Mouse (Mus musculus): ENCODE data around the gene Gna13. TPM values are rescaled to one million over a fixed set of nuclear protein-coding genes. Genes with fewer than 3 reads are reported as not detected.
"Not testable (repeated sequence)": the region's sequence is repeated elsewhere in the genome, so short reads cannot be mapped to it uniquely, and the experiment has no call there.

Gene Gna13
- polyA plus RNA-seq, 1 experiment, result 24.1 TPM

GRCm38 (mm10) chr11:109335890-109336289 is 26.7 kb upstream of the Gna13 start:
- Histone ChIP-seq H3ac (ENCODE audit: control insufficient read depth, insufficient read length) (no peak overlapping the region), H3K27me3 (ENCODE audit: control insufficient read depth, insufficient read depth, insufficient read length) (no peaks in the 10 kb centered on the region), H3K4me2 (ENCODE audit: low read depth) (no peak overlapping the region), H3K36me3 (ENCODE audit: control insufficient read depth, insufficient read depth) (no peaks in the 10 kb centered on the region), H3K79me2 (ENCODE audit: control insufficient read depth, insufficient read depth) (no peaks in the 10 kb centered on the region), H3K4me3 (no peak overlapping the region)
- no peak for TF ChIP-seq POLR2AphosphoS2 (IDR thresholded peaks at IDR 0.05; ENCODE audit: insufficient read length, low read depth)
- TF ChIP-seq TCF3 (IDR thresholded peaks at IDR 0.05; ENCODE audit: insufficient read length, low read depth), result no peak
- TF ChIP-seq E2F4 (IDR thresholded peaks at IDR 0.05; ENCODE audit: insufficient read depth), result no peak
- TF ChIP-seq MYOD1 (IDR thresholded peaks at IDR 0.05; ENCODE audit: control insufficient read depth in 1 of 3, insufficient read length in 2 of 3, low read depth in 2 of 3), result no peak
- TF ChIP-seq REST (IDR thresholded peaks at IDR 0.05; ENCODE audit: insufficient read depth, insufficient read length), result no peak
- no peak for TF ChIP-seq MYOG (IDR thresholded peaks at IDR 0.05; ENCODE audit: control insufficient read depth in 1 of 3, insufficient read depth in 1 of 3, insufficient read length in 2 of 3, low read depth in 2 of 3)
- no peak for TF ChIP-seq POLR2A (IDR thresholded peaks at IDR 0.05; ENCODE audit: insufficient read length, low read depth)
- no peak for TF ChIP-seq CEBPB (IDR thresholded peaks at IDR 0.05; ENCODE audit: insufficient read depth, poor library complexity, severe bottlenecking)
- no peak for TF ChIP-seq TCF12 (IDR thresholded peaks at IDR 0.05; ENCODE audit: insufficient read depth, poor library complexity, severe bottlenecking)
- TF ChIP-seq MAX (IDR thresholded peaks at IDR 0.05; ENCODE audit: low read depth), result no peak
- TF ChIP-seq SRF (IDR thresholded peaks at IDR 0.05; ENCODE audit: control insufficient read depth, insufficient read length, low read depth), result no peak
- no peak for TF ChIP-seq USF1 (IDR thresholded peaks at IDR 0.05; ENCODE audit: low read depth)

- H3K27me3 ChIP-seq (ENCODE audit: control insufficient read depth, insufficient read depth, insufficient read length), result no peaks in the 10 kb centered on the region
- H3ac ChIP-seq (ENCODE audit: control insufficient read depth, insufficient read length), result no peak overlapping the region
- H3K4me3 ChIP-seq, result no peak overlapping the region
- TF ChIP-seq POLR2AphosphoS2 (IDR thresholded peaks at IDR 0.05; ENCODE audit: insufficient read length, low read depth) (no peak), TCF12 (IDR thresholded peaks at IDR 0.05; ENCODE audit: insufficient read depth, poor library complexity, severe bottlenecking) (no peak), CEBPB (IDR thresholded peaks at IDR 0.05; ENCODE audit: insufficient read depth, poor library complexity, severe bottlenecking) (no peak)
- H3K4me2 ChIP-seq (ENCODE audit: low read depth), result no peak overlapping the region
- no peaks in the 10 kb centered on the region for H3K36me3 ChIP-seq (ENCODE audit: control insufficient read depth, insufficient read depth)
- H3K79me2 ChIP-seq (ENCODE audit: control insufficient read depth, insufficient read depth), result no peaks in the 10 kb centered on the region
Observed at GRCm38 (mm10) chr11:109339155-109339938, 23.3 kb upstream of the Gna13 start.

GRCm38 (mm10) chr11:109340541-109340940 is 22.1 kb upstream of the Gna13 start:
- TF ChIP-seq USF1 (IDR thresholded peaks at IDR 0.05; ENCODE audit: low read depth) (no peak), TCF12 (IDR thresholded peaks at IDR 0.05; ENCODE audit: insufficient read depth, poor library complexity, severe bottlenecking) (no peak), MAX (IDR thresholded peaks at IDR 0.05; ENCODE audit: low read depth) (no peak), SRF (IDR thresholded peaks at IDR 0.05; ENCODE audit: control insufficient read depth, insufficient read length, low read depth) (no peak), TCF3 (IDR thresholded peaks at IDR 0.05; ENCODE audit: insufficient read length, low read depth) (no peak), MYOG (IDR thresholded peaks at IDR 0.05; ENCODE audit: control insufficient read depth in 1 of 3, insufficient read depth in 1 of 3, insufficient read length in 2 of 3, low read depth in 2 of 3) (no peak), POLR2AphosphoS2 (IDR thresholded peaks at IDR 0.05; ENCODE audit: insufficient read length, low read depth) (no peak), CEBPB (IDR thresholded peaks at IDR 0.05; ENCODE audit: insufficient read depth, poor library complexity, severe bottlenecking) (no peak), POLR2A (IDR thresholded peaks at IDR 0.05; ENCODE audit: insufficient read length, low read depth) (no peak), E2F4 (IDR thresholded peaks at IDR 0.05; ENCODE audit: insufficient read depth) (no peak), REST (IDR thresholded peaks at IDR 0.05; ENCODE audit: insufficient read depth, insufficient read length) (no peak), MYOD1 (IDR thresholded peaks at IDR 0.05; ENCODE audit: control insufficient read depth in 1 of 3, insufficient read length in 2 of 3, low read depth in 2 of 3) (no peak)
- H3ac ChIP-seq (ENCODE audit: control insufficient read depth, insufficient read length), result no peak overlapping the region
- H3K27me3 ChIP-seq (ENCODE audit: control insufficient read depth, insufficient read depth, insufficient read length), result no peaks in the 10 kb centered on the region
- H3K36me3 ChIP-seq (ENCODE audit: control insufficient read depth, insufficient read depth), result no peaks in the 10 kb centered on the region
- no peaks in the 10 kb centered on the region for H3K79me2 ChIP-seq (ENCODE audit: control insufficient read depth, insufficient read depth)
- no peak overlapping the region for H3K4me3 ChIP-seq
- H3K4me2 ChIP-seq (ENCODE audit: low read depth), result no peak overlapping the region

GRCm38 (mm10) chr11:109342666-109343065 is 20.0 kb upstream of the Gna13 start:
- H3K4me3 ChIP-seq; H3ac ChIP-seq (ENCODE audit: control insufficient read depth, insufficient read length); H3K36me3 ChIP-seq (ENCODE audit: control insufficient read depth, insufficient read depth); H3K79me2 ChIP-seq (ENCODE audit: control insufficient read depth, insufficient read depth); H3K4me2 ChIP-seq (ENCODE audit: low read depth); H3K27me3 ChIP-seq (ENCODE audit: control insufficient read depth, insufficient read depth, insufficient read length): not testable (repeated sequence)

DNA sequence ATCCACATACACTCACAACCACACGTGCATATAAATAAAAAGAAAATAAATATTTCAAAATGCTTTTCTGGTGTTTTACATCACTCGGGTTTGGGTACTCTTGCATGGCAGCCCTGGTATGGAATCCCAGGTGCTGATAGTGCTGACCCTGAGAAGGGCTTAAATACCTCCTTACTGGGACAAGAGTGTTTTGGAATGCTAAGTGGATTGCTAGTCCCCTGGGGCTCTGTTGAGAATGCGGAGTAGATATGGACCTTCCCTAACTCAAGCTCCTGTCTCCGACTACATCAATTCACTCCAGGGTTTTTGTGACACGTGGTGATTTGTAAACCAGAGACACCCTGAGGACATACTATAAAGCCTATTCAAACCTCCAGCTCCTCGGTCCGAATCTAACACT is 19.1 kb upstream of the Gna13 start:
- TF ChIP-seq TCF12 (IDR thresholded peaks at IDR 0.05; ENCODE audit: insufficient read depth, poor library complexity, severe bottlenecking) (no peak), MYOG (IDR thresholded peaks at IDR 0.05; ENCODE audit: control insufficient read depth in 1 of 3, insufficient read depth in 1 of 3, insufficient read length in 2 of 3, low read depth in 2 of 3) (no peak), POLR2A (IDR thresholded peaks at IDR 0.05; ENCODE audit: insufficient read length, low read depth) (no peak), MAX (IDR thresholded peaks at IDR 0.05; ENCODE audit: low read depth) (no peak), CEBPB (IDR thresholded peaks at IDR 0.05; ENCODE audit: insufficient read depth, poor library complexity, severe bottlenecking) (no peak), POLR2AphosphoS2 (IDR thresholded peaks at IDR 0.05; ENCODE audit: insufficient read length, low read depth) (no peak), E2F4 (IDR thresholded peaks at IDR 0.05; ENCODE audit: insufficient read depth) (no peak), TCF3 (IDR thresholded peaks at IDR 0.05; ENCODE audit: insufficient read length, low read depth) (no peak), MYOD1 (IDR thresholded peaks at IDR 0.05; ENCODE audit: control insufficient read depth in 1 of 3, insufficient read length in 2 of 3, low read depth in 2 of 3) (no peak), SRF (IDR thresholded peaks at IDR 0.05; ENCODE audit: control insufficient read depth, insufficient read length, low read depth) (no peak), REST (IDR thresholded peaks at IDR 0.05; ENCODE audit: insufficient read depth, insufficient read length) (no peak), USF1 (IDR thresholded peaks at IDR 0.05; ENCODE audit: low read depth) (no peak)
- Histone ChIP-seq H3K79me2 (ENCODE audit: control insufficient read depth, insufficient read depth) (no peaks in the 10 kb centered on the region), H3K4me2 (ENCODE audit: low read depth) (peak overlapping the region; percentile 79), H3K4me3 (no peak overlapping the region), H3ac (ENCODE audit: control insufficient read depth, insufficient read length) (no peak overlapping the region), H3K27me3 (ENCODE audit: control insufficient read depth, insufficient read depth, insufficient read length) (no peaks in the 10 kb centered on the region), H3K36me3 (ENCODE audit: control insufficient read depth, insufficient read depth) (no peaks in the 10 kb centered on the region)
